Mouse (Mus musculus) common myeloid progenitor, adult 5-6 weeks (primary cell): ENCODE results near the gene Tmem116. TPM values are rescaled to one million over a fixed set of nuclear protein-coding genes. Genes with fewer than 3 reads are reported as not detected.
A peak's percentile ranks its signal among the peaks of the same experiment; 100 is the strongest.

Experiments
- ATAC-seq: replicated peaks from 2 replicates; pipeline ENCODE4 v1.8.0; 2016; ENCODE audit warnings: low read depth, mild to moderate bottlenecking, moderate TSS enrichment, inconsistent platforms; ENCODE audit not compliant: poor library complexity, severe bottlenecking
- total RNA-seq: library from RNA; stranded (forward); fragments of 200-1000, 187-1606 nt; gene quantifications from 2 replicates; pipeline ENCODE4 v1.2.3, GENCODE M21; 2017

The Tmem116 gene
- total RNA-seq, 1 experiment from 2014 or later = 0.14 TPM

GRCm38 (mm10) chr5:121461339-121462170, 9.9 kb downstream of the Tmem116 start:
- ATAC-seq = no peak

- ATAC-seq = 0 out of 2 replicates have a peak, but pooled peaks have one; percentile 32
Observed at GRCm38 (mm10) chr5:121462171-121462502, 10.4 kb downstream of the Tmem116 start.

- ATAC-seq = no peak
Observed at GRCm38 (mm10) chr5:121462967-121463366, 11.3 kb downstream of the Tmem116 start.

GRCm38 (mm10) chr5:121463601-121464250, 12.0 kb downstream of the Tmem116 start:
- no peak for ATAC-seq

GRCm38 (mm10) chr5:121469566-121469965, 17.9 kb downstream of the Tmem116 start:
- no peak for ATAC-seq

- ATAC-seq = no peak
Observed at GRCm38 (mm10) chr5:121472411-121472810, 20.7 kb downstream of the Tmem116 start.

- ATAC-seq = no peak
Observed at GRCm38 (mm10) chr5:121474610-121475009, 22.9 kb downstream of the Tmem116 start.

GRCm38 (mm10) chr5:121476040-121476439, 24.3 kb downstream of the Tmem116 start:
- no peak for ATAC-seq

- ATAC-seq = peak; percentile 76
Observed at GRCm38 (mm10) chr5:121477680-121478079, 26.0 kb downstream of the Tmem116 start.

GRCm38 (mm10) chr5:121484801-121485200, 33.1 kb downstream of the Tmem116 start:
- ATAC-seq = no peak

GRCm38 (mm10) chr5:121493305-121493704, 41.6 kb downstream of the Tmem116 start:
- no peak for ATAC-seq

GRCm38 (mm10) chr5:121500719-121501118, 49.0 kb downstream of the Tmem116 start:
- peak; percentile 48 for ATAC-seq

- ATAC-seq = peak; percentile 89
Observed at GRCm38 (mm10) chr5:121501424-121501996, 49.8 kb downstream of the Tmem116 start.

GRCm38 (mm10) chr5:121503231-121503630, 51.5 kb downstream of the Tmem116 start, which contains the start of gene Adam1b:
Gene Adam1b (minus strand): TSS chr5:121503435.
- ATAC-seq = no peak

GRCm38 (mm10) chr5:121506846-121507245, 55.2 kb downstream of the Tmem116 start:
- no peak for ATAC-seq

GRCm38 (mm10) chr5:121510009-121510408, 58.3 kb downstream of the Tmem116 start:
- ATAC-seq = no peak

GRCm38 (mm10) chr5:121518983-121519382, 67.3 kb downstream of the Tmem116 start:
- ATAC-seq = no peak

GRCm38 (mm10) chr5:121519758-121520157, 68.1 kb downstream of the Tmem116 start:
- ATAC-seq = peak; percentile 97

GRCm38 (mm10) chr5:121525774-121526450, 74.2 kb downstream of the Tmem116 start:
- ATAC-seq = no peak

GRCm38 (mm10) chr5:121526526-121526925, 74.8 kb downstream of the Tmem116 start:
- no peak for ATAC-seq
